Mouse (Mus musculus): ENCODE results near the gene Nmrk2.

GRCm38 (mm10) chr10:81234206-81234605 is 32.4 kb upstream of the Nmrk2 start:
- no peak for TF ChIP-seq CTCF (IDR thresholded peaks at IDR 0.05; ENCODE audit: borderline replicate concordance, extremely low read depth, insufficient read depth, insufficient read length)
- no peak for TF ChIP-seq POLR2A (IDR thresholded peaks at IDR 0.05; ENCODE audit: borderline replicate concordance, extremely low read depth, insufficient read depth, insufficient read length, poor library complexity, severe bottlenecking)
